Mouse (Mus musculus): Measurements from ENCODE around the gene Hyal1.

Hyal1 gene

GRCm38 (mm10) chr9:107576357-107577107, at the start of gene Hyal1:
Gene Hyal1, plus strand, starts transcription at chr9:107576927.
- no peak; the same call in 1 of the 2 replicates for TF ChIP-seq GATA4 (IDR thresholded peaks at IDR 0.05; ENCODE audit: insufficient replicate concordance, low read length)

GRCm38 (mm10) chr9:107533791-107534407, 42.8 kb upstream of the Hyal1 start, which contains the start of gene Tmem115:
Gene Tmem115, plus strand, starts transcription at chr9:107533945.
- peak; percentile 39; the same call in 1 of the 2 replicates for TF ChIP-seq GATA4 (IDR thresholded peaks at IDR 0.05; ENCODE audit: insufficient replicate concordance, low read length)

DNA sequence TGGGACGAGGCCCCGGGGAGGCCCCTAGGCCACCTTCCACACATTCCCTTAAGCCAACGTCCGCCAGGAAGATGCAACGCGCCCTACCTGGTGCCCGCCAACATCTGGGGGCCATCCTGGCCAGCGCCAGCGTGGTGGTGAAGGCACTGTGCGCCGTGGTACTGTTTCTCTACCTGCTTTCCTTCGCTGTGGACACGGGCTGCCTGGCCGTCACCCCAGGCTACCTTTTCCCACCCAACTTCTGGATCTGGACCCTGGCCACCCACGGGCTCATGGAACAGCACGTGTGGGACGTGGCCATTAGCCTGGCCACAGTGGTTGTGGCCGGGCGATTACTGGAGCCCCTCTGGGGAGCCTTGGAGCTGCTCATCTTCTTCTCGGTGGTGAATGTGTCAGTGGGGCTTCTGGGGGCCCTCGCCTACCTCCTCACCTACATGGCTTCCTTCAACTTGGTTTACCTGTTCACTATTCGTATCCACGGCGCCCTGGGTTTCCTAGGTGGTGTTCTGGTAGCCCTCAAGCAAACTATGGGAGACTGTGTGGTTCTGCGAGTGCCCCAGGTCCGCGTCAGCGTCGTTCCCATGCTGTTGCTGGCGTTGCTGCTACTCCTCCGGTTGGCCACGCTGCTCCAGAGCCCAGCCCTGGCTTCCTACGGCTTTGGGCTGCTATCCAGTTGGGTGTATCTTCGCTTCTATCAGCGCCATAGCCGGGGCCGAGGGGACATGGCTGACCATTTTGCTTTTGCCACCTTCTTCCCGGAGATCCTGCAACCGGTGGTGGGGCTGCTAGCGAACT, 42.1 kb upstream of the Hyal1 start:
- TF ChIP-seq GATA4 (IDR thresholded peaks at IDR 0.05; ENCODE audit: insufficient replicate concordance, low read length) = no peak

DNA sequence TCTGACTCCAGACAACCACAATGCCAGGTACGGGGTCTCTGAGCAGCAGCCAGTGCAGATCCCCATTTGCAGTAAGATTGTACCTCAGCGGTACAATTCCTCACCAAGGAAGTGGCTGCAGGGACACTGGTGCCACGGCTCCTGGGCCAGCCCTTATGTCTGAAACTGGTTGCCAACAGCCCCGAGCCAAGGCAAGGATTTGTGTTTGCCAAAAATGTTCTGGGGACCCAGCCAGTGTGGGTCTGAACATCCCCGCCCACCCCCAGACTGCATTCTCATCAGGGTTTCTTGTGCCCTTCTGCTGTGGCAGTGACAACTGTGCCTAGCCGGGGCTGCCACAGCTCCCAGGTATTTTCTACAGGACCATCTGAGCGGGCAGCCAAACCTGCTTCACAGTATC, 38.5 kb upstream of the Hyal1 start:
- TF ChIP-seq GATA4 (IDR thresholded peaks at IDR 0.05; ENCODE audit: insufficient replicate concordance, low read length) = no peak

GRCm38 (mm10) chr9:107538711-107539110, 38.0 kb upstream of the Hyal1 start:
- no peak for TF ChIP-seq GATA4 (IDR thresholded peaks at IDR 0.05; ENCODE audit: insufficient replicate concordance, low read length)

GRCm38 (mm10) chr9:107539940-107540339, 36.8 kb upstream of the Hyal1 start:
- TF ChIP-seq GATA4 (IDR thresholded peaks at IDR 0.05; ENCODE audit: insufficient replicate concordance, low read length) = no peak

- no peak for TF ChIP-seq GATA4 (IDR thresholded peaks at IDR 0.05; ENCODE audit: insufficient replicate concordance, low read length)
Observed at GRCm38 (mm10) chr9:107540420-107540819, 36.3 kb upstream of the Hyal1 start.

DNA sequence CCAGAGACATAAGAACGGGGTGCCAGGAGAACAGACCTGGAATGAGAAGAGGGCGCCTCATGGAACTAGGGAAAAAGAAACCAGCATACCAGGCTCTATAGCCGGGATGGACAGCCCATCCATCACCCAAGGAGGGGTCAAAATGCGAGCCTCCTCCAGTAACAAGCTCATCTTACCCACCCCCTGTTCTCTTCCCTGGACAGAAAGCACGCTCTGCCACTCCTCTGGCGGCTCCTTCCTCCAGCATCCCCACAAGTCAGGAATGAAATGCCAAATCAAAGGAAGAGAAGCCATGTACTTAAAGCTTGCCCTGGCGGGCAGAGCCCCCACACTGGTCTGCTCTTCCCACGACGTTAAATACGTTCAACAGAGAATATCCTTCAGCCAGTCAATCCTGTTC, 35.7 kb upstream of the Hyal1 start:
- TF ChIP-seq GATA4 (IDR thresholded peaks at IDR 0.05; ENCODE audit: insufficient replicate concordance, low read length) = no peak

GRCm38 (mm10) chr9:107541474-107542351, 35.0 kb upstream of the Hyal1 start, which contains the start of the genes Cyb561d2 and Nprl2:
Gene Cyb561d2, minus strand, starts transcription at chr9:107542193.
Gene Nprl2, plus strand, starts transcription at chr9:107542226.
- TF ChIP-seq GATA4 (IDR thresholded peaks at IDR 0.05; ENCODE audit: insufficient replicate concordance, low read length) = no peak

GRCm38 (mm10) chr9:107542352-107542686, 34.4 kb upstream of the Hyal1 start:
- TF ChIP-seq GATA4 (IDR thresholded peaks at IDR 0.05; ENCODE audit: insufficient replicate concordance, low read length) = no peak

- TF ChIP-seq GATA4 (IDR thresholded peaks at IDR 0.05; ENCODE audit: insufficient replicate concordance, low read length) = no peak
Observed at GRCm38 (mm10) chr9:107542721-107543120, 34.0 kb upstream of the Hyal1 start.

DNA sequence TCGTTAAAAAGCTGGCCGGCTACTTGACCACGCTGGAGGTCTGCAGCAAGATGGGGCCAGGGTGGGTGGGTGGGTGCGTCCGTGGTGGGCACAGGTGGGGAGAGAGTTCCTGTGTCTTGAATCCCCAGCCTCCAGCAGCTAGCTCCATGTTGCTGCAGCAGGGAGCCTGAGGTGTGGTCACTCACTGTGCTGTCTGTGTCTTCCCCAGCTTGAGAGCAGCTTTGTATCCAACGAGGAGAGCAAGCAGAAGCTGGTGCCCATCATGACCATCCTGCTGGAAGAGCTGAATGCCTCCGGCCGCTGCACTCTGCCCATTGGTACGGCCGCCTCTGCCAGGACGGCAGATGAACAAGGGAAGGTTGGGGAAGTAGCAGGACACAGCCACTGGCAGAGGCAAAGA, 33.4 kb upstream of the Hyal1 start:
- no peak for TF ChIP-seq GATA4 (IDR thresholded peaks at IDR 0.05; ENCODE audit: insufficient replicate concordance, low read length)

- no peak for TF ChIP-seq GATA4 (IDR thresholded peaks at IDR 0.05; ENCODE audit: insufficient replicate concordance, low read length)
Observed at GRCm38 (mm10) chr9:107544196-107544700, 32.5 kb upstream of the Hyal1 start.

DNA sequence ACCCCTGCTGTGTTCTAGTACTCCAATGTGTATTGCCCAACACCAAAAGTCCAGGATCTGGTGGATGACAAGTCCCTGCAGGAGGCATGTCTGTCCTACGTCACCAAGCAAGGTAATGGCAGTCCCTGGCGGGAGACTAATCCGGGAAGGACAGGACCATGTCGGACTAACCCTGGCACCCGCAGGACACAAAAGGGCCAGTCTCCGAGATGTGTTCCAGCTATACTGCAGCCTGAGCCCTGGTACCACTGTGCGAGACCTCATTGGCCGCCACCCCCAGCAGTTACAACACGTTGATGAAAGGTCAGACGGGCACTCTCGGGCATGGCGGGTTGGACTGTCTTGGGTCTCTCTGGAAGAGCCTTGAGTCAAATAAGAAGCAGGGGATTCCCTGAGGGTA, 32.0 kb upstream of the Hyal1 start:
- no peak for TF ChIP-seq GATA4 (IDR thresholded peaks at IDR 0.05; ENCODE audit: insufficient replicate concordance, low read length)

- TF ChIP-seq GATA4 (IDR thresholded peaks at IDR 0.05; ENCODE audit: insufficient replicate concordance, low read length) = no peak
Observed at GRCm38 (mm10) chr9:107545199-107545598, 31.5 kb upstream of the Hyal1 start.

Measured in liver, adult (tissue).